Mouse (Mus musculus) lung, adult 2 months (tissue): ENCODE data around the gene Memo1. TPM values are rescaled to one million over a fixed set of nuclear protein-coding genes. Genes with fewer than 3 reads are reported as not detected.
A peak's percentile ranks its signal among the peaks of the same experiment; 100 is the strongest.
"Not testable (repeated sequence)": the region's sequence is repeated elsewhere in the genome, so short reads cannot be mapped to it uniquely, and the experiment has no call there.

Source experiments
- DNase-seq: peaks from one replicate; pipeline ENCODE4 v3.0.0; 2022
- H3K4me1 ChIP-seq: fragments of 200-500 bp; 2 replicates; pipeline ENCODE4 v1.6.1; 2011; ENCODE audit warnings: low read length; ENCODE audit not compliant: control insufficient read depth, insufficient read depth
- H3K4me3 ChIP-seq: fragments of 200-500 bp; replicated peaks from 2 replicates; pipeline ENCODE3; 2011; ENCODE audit warnings: low read depth, mild to moderate bottlenecking, control low read depth, low read length; ENCODE audit errors: extremely low read depth
- CTCF ChIP-seq: fragments of 200-500 bp; IDR thresholded peaks from 2 replicates; pipeline ENCODE4 v1.5.1; 2011; ENCODE audit warnings: mild to moderate bottlenecking, low read length, control low read depth; ENCODE audit not compliant: insufficient read depth
- POLR2A ChIP-seq: fragments of 200-500 bp; IDR thresholded peaks from 2 replicates; pipeline ENCODE4 v1.6.1; 2011; ENCODE audit warnings: low read depth, mild to moderate bottlenecking, control low read depth, low read length, borderline replicate concordance; ENCODE audit errors: extremely low read depth
- WGBS: fragments of 180-500 bp; shearing (Covaris S2); methylation state at CpG from one replicate; pipeline ENCODE4 v1.1.7; 2018; 5-methylcytosine and 5-hydroxymethylcytosine counted together
- polyA plus RNA-seq: library from polyadenylated mRNA; depleted of rRNA; stranded (reverse); fragments of >200 nt; gene quantifications from 2 replicates; pipeline ENCODE4 v1.2.3, GENCODE M21; 2012

Memo1 gene
- polyA plus RNA-seq, 1 experiment, result 23.3 TPM

GRCm38 (mm10) chr17:74195943-74196342 lies 99.4 kb downstream of the Memo1 start:
- no peaks in the 10 kb centered on the region; the same call in 1 of the 2 replicates for H3K4me1 ChIP-seq
- WGBS, result 16% methylated on average over 2 of the region's 2 CpGs
- H3K4me3 ChIP-seq, result no peak overlapping the region
- TF ChIP-seq POLR2A, result no peak
- no peak for TF ChIP-seq CTCF
- no peak for DNase-seq

GRCm38 (mm10) chr17:74194755-74195154 lies 100.6 kb downstream of the Memo1 start:
- no peak for DNase-seq
- TF ChIP-seq CTCF, result no peak
- TF ChIP-seq POLR2A, result no peak
- H3K4me1 ChIP-seq, result no peaks in the 10 kb centered on the region; the same call in 1 of the 2 replicates
- no peak overlapping the region for H3K4me3 ChIP-seq
- 74% methylated on average over 9 of the region's 9 CpGs for WGBS

GRCm38 (mm10) chr17:74193463-74193862 lies 101.9 kb downstream of the Memo1 start:
- Histone ChIP-seq H3K4me3 (no peak overlapping the region), H3K4me1 (no peaks in the 10 kb centered on the region; the same call in 1 of the 2 replicates)
- no peak for DNase-seq
- WGBS, result 51% methylated on average over 1 of the region's 1 CpGs
- TF ChIP-seq CTCF, result no peak
- TF ChIP-seq POLR2A, result no peak

GRCm38 (mm10) chr17:74191446-74191845 lies 103.9 kb downstream of the Memo1 start:
- no peak for TF ChIP-seq CTCF
- no peaks in the 10 kb centered on the region; the same call in 1 of the 2 replicates for H3K4me1 ChIP-seq
- no peak overlapping the region for H3K4me3 ChIP-seq
- no peak for DNase-seq
- WGBS, result 77% methylated on average over 5 of the region's 5 CpGs

- no peak overlapping the region for H3K4me3 ChIP-seq
- no peak for DNase-seq
- WGBS, result 19% methylated on average over 5 of the region's 5 CpGs
- no peaks in the 10 kb centered on the region; the same call in 1 of the 2 replicates for H3K4me1 ChIP-seq
- TF ChIP-seq CTCF (no peak), POLR2A (no peak)
These were observed 109.1 kb downstream of the Memo1 start for GRCm38 (mm10) chr17:74186197-74186596.

GRCm38 (mm10) chr17:74184739-74185138 lies 110.6 kb downstream of the Memo1 start:
- WGBS, result 74% methylated on average over 1 of the region's 1 CpGs
- no peak for TF ChIP-seq CTCF
- no peak for TF ChIP-seq POLR2A
- no peak overlapping the region for H3K4me3 ChIP-seq
- DNase-seq, result no peak
- no peaks in the 10 kb centered on the region; the same call in 1 of the 2 replicates for H3K4me1 ChIP-seq

GRCm38 (mm10) chr17:74180889-74181288 lies 114.4 kb downstream of the Memo1 start:
- no peak for DNase-seq
- H3K4me1 ChIP-seq, result no peaks in the 10 kb centered on the region; the same call in 1 of the 2 replicates
- TF ChIP-seq CTCF (no peak), POLR2A (no peak)
- no peak overlapping the region for H3K4me3 ChIP-seq

- not testable (repeated sequence) for H3K4me3 ChIP-seq, H3K4me1 ChIP-seq, DNase-seq
- 81% methylated on average over 2 of the region's 2 CpGs for WGBS
These were observed 115.7 kb downstream of the Memo1 start for GRCm38 (mm10) chr17:74179640-74180039.

GRCm38 (mm10) chr17:74173726-74174125 lies 121.6 kb downstream of the Memo1 start:
- H3K4me3 ChIP-seq, result no peak overlapping the region
- TF ChIP-seq POLR2A, result no peak
- no peak for TF ChIP-seq CTCF
- DNase-seq, result no peak
- no peaks in the 10 kb centered on the region for H3K4me1 ChIP-seq

- H3K4me3 ChIP-seq, result no peak overlapping the region
- TF ChIP-seq POLR2A (no peak), CTCF (no peak)
- 57% methylated on average over 1 of the region's 1 CpGs for WGBS
- no peaks in the 10 kb centered on the region for H3K4me1 ChIP-seq
- DNase-seq, result no peak
These were observed 122.5 kb downstream of the Memo1 start for GRCm38 (mm10) chr17:74172834-74173233.

- DNase-seq, result peak; percentile 44
- Histone ChIP-seq H3K4me1 (no peaks in the 10 kb centered on the region), H3K4me3 (peak overlapping the region; percentile 47)
- no peak for TF ChIP-seq POLR2A
- TF ChIP-seq CTCF, result no peak
- 1% methylated on average over 9 of the region's 9 CpGs for WGBS
These were observed 135.9 kb downstream of the Memo1 start for GRCm38 (mm10) chr17:74159443-74159894.
